Mouse (Mus musculus) natural killer cell, adult 2 months (primary cell): Measurements from ENCODE around the gene Atg4c.

Experiments
- DNase-seq, 2 experiments: peaks; one replicate each; pipeline ENCODE4 v3.0.0; 2022; ENCODE audit warnings: low spot score in 2 of 2

Gene Atg4c

GRCm38 (mm10) chr4:99193810-99194582 lies at the start of gene Atg4c:
Gene Atg4c, plus strand, starts transcription at chr4:99193934.
- DNase-seq, result peak; percentile 42 to 71

- DNase-seq, result no peak
Measured at GRCm38 (mm10) chr4:99151434-99151833, 42.3 kb upstream of the Atg4c start.

- DNase-seq, result no peak
Measured at GRCm38 (mm10) chr4:99151885-99152558, 41.7 kb upstream of the Atg4c start.

GRCm38 (mm10) chr4:99156641-99157307 lies 37.0 kb upstream of the Atg4c start:
- DNase-seq, result no peak

- DNase-seq, result no peak
Measured at GRCm38 (mm10) chr4:99158495-99158894, 35.2 kb upstream of the Atg4c start.

- no peak for DNase-seq
Measured at GRCm38 (mm10) chr4:99160414-99160813, 33.3 kb upstream of the Atg4c start.

GRCm38 (mm10) chr4:99160899-99161298 lies 32.8 kb upstream of the Atg4c start:
- DNase-seq, result no peak

GRCm38 (mm10) chr4:99161457-99161971 lies 32.2 kb upstream of the Atg4c start:
- DNase-seq, result no peak

- DNase-seq, result no peak
Measured at GRCm38 (mm10) chr4:99163001-99163400, 30.7 kb upstream of the Atg4c start.

GRCm38 (mm10) chr4:99163547-99163946 lies 30.2 kb upstream of the Atg4c start:
- DNase-seq, result no peak

GRCm38 (mm10) chr4:99168869-99169268 lies 24.9 kb upstream of the Atg4c start:
- no peak for DNase-seq

- no peak for DNase-seq
Measured at GRCm38 (mm10) chr4:99174265-99174664, 19.5 kb upstream of the Atg4c start.

- DNase-seq, result no peak
Measured at GRCm38 (mm10) chr4:99176841-99177240, 16.9 kb upstream of the Atg4c start.

GRCm38 (mm10) chr4:99177255-99177654 lies 16.5 kb upstream of the Atg4c start:
- DNase-seq, result no peak

- DNase-seq, result no peak
Measured at GRCm38 (mm10) chr4:99178851-99179250, 14.9 kb upstream of the Atg4c start.

GRCm38 (mm10) chr4:99179446-99180120 lies 14.2 kb upstream of the Atg4c start:
- DNase-seq, result no peak

GRCm38 (mm10) chr4:99180921-99181320 lies 12.8 kb upstream of the Atg4c start:
- no peak for DNase-seq

- DNase-seq, result no peak
Measured at GRCm38 (mm10) chr4:99181739-99182419, 11.9 kb upstream of the Atg4c start.

GRCm38 (mm10) chr4:99182660-99183431 lies 10.9 kb upstream of the Atg4c start:
- no peak for DNase-seq

GRCm38 (mm10) chr4:99184678-99185077 lies 9.1 kb upstream of the Atg4c start:
- DNase-seq, result no peak

GRCm38 (mm10) chr4:99185305-99185704 lies 8.4 kb upstream of the Atg4c start:
- DNase-seq, result no peak
